Mouse (Mus musculus) neural tube, embryonic 10.5 days (tissue): ENCODE results near the gene Olfr559.
A peak's percentile ranks its signal among the peaks of the same experiment; 100 is the strongest.

ENCODE experiments used
- DNase-seq: peaks from one replicate; pipeline ENCODE4 v3.0.0-alpha.2; 2017; ENCODE audit warnings: low spot score; ENCODE audit errors: extremely low spot score

Gene Olfr559

GRCm38 (mm10) chr7:102727391-102727790 is at the start of gene Olfr559:
TSS of gene Olfr559 (minus strand) at chr7:102727491.
- no peak for DNase-seq

GRCm38 (mm10) chr7:102770921-102771320 is 43.6 kb upstream of the Olfr559 start, which contains the start of gene Olfr561:
TSS of gene Olfr561 (plus strand) at chr7:102771221.
- DNase-seq, result no peak

GRCm38 (mm10) chr7:102759266-102759665 is 32.0 kb upstream of the Olfr559 start, which contains the start of the genes Olfr560 and Olfr78:
TSS of gene Olfr560 (minus strand) at chr7:102759366.
TSS of gene Olfr78 (minus strand) at chr7:102759471.
- DNase-seq, result no peak

GRCm38 (mm10) chr7:102752086-102752485 is 24.8 kb upstream of the Olfr559 start:
- no peak for DNase-seq

- no peak for DNase-seq
These were observed 10.4 kb upstream of the Olfr559 start for GRCm38 (mm10) chr7:102737705-102738104.

- DNase-seq, result no peak
These were observed 6.5 kb upstream of the Olfr559 start for GRCm38 (mm10) chr7:102733793-102734192.

GRCm38 (mm10) chr7:102718970-102719369 is 8.3 kb downstream of the Olfr559 start, which contains the start of gene Olfr33:
TSS of gene Olfr33 (minus strand) at chr7:102719070.
- DNase-seq, result no peak

- no peak for DNase-seq
These were observed 25.4 kb downstream of the Olfr559 start, which contains the start of gene Olfr558 for GRCm38 (mm10) chr7:102701915-102702314. TSS of gene Olfr558 (plus strand) at chr7:102702215.

- DNase-seq, result no peak
These were observed 28.8 kb downstream of the Olfr559 start for GRCm38 (mm10) chr7:102698461-102698860.

- peak; percentile 33 for DNase-seq
These were observed 31.7 kb downstream of the Olfr559 start, which contains the start of gene Olfr557 for GRCm38 (mm10) chr7:102695358-102696125. TSS of gene Olfr557 (plus strand) at chr7:102695910.

GRCm38 (mm10) chr7:102686944-102687501 is 40.3 kb downstream of the Olfr559 start, which contains the start of gene Trim68:
TSS of gene Trim68 (minus strand) at chr7:102687327.
- peak; percentile 87 for DNase-seq

GRCm38 (mm10) chr7:102681916-102682315 is 45.4 kb downstream of the Olfr559 start:
- DNase-seq, result no peak

- no peak for DNase-seq
These were observed 51.1 kb downstream of the Olfr559 start for GRCm38 (mm10) chr7:102676225-102676624.
